Mouse (Mus musculus) midbrain, embryonic 15.5 days (tissue): ENCODE data around the gene Igsf21. TPM values are rescaled to one million over a fixed set of nuclear protein-coding genes. Genes with fewer than 3 reads are reported as not detected.

Experiments used
- ATAC-seq: fragments of 200-750 bp; cut with Nextera tagmentation; replicated peaks from 2 replicates; pipeline ENCODE4 v1.8.0; 2017; ENCODE audit warnings: moderate TSS enrichment
- H3K27ac ChIP-seq: fragments of 300-500 bp; sonication (generic); 2 replicates; pipeline ENCODE4 v1.5.1; 2015; ENCODE audit warnings: mild to moderate bottlenecking, inconsistent platforms
- H3K27me3 ChIP-seq: fragments of 300-500 bp; sonication (generic); replicated peaks from 2 replicates; pipeline ENCODE4 v1.6.1; 2015; ENCODE audit warnings: inconsistent platforms
- H3K36me3 ChIP-seq: fragments of 300-500 bp; sonication (generic); replicated peaks from 2 replicates; pipeline ENCODE4 v1.6.1; 2015; ENCODE audit warnings: inconsistent platforms
- H3K4me1 ChIP-seq: fragments of 300-500 bp; sonication (generic); 2 replicates; pipeline ENCODE4 v1.6.1; 2015; ENCODE audit warnings: inconsistent platforms
- H3K4me2 ChIP-seq: fragments of 300-500 bp; sonication (generic); 2 replicates; pipeline ENCODE4 v1.6.1; 2015; ENCODE audit warnings: inconsistent platforms, mild to moderate bottlenecking, moderate library complexity
- H3K4me3 ChIP-seq: fragments of 300-500 bp; sonication (generic); 2 replicates; pipeline ENCODE4 v1.5.1; 2015; ENCODE audit warnings: mild to moderate bottlenecking, inconsistent platforms
- H3K9ac ChIP-seq: fragments of 300-500 bp; sonication (generic); 2 replicates; pipeline ENCODE4 v1.6.1; 2015; ENCODE audit warnings: mild to moderate bottlenecking, inconsistent platforms
- H3K9me3 ChIP-seq: fragments of 300-500 bp; sonication (generic); 2 replicates; pipeline ENCODE4 v1.6.1; 2016; ENCODE audit warnings: inconsistent platforms
- whole genome bisulfite sequencing: fragments of 180-500 bp; shearing (Covaris S2); methylation state at CpG from one replicate; pipeline ENCODE4 v1.1.7; 2015; ENCODE audit warnings: mixed read lengths; 5-methylcytosine and 5-hydroxymethylcytosine counted together
- polyA plus RNA-seq: library from polyadenylated mRNA; unstranded; fragments of >200 nt; fragmentation: Nextera tagmentation; extraction: Ambion mirVana; gene quantifications from 2 replicates; pipeline ENCODE4 v1.2.1, GENCODE M21; 2015

Gene Igsf21
- polyA plus RNA-seq, 1 experiment from 2014 or later: 96.3 TPM

GRCm38 (mm10) chr4:140004932-140005331 is 241.7 kb downstream of the Igsf21 start:
- no peak overlapping the region for H3K27ac ChIP-seq
- no peaks in the 10 kb centered on the region for H3K36me3 ChIP-seq
- no peak for ATAC-seq
- H3K9me3 ChIP-seq: no peaks in the 10 kb centered on the region
- H3K9ac ChIP-seq: no peak overlapping the region
- H3K4me2 ChIP-seq: peak overlapping the region; percentile 35
- H3K27me3 ChIP-seq: peaks cover 12% of the 10 kb centered on the region; the same call in 1 of the 2 replicates
- H3K4me1 ChIP-seq: peaks cover 29% of the 10 kb centered on the region
- no peak overlapping the region for H3K4me3 ChIP-seq
- 25% methylated on average over 5 of the region's 5 CpGs for WGBS

- peak; percentile 24; the same call in 1 of the 2 replicates for ATAC-seq
- Histone ChIP-seq H3K4me1 (peaks cover 30% of the 10 kb centered on the region), H3K36me3 (no peaks in the 10 kb centered on the region), H3K4me3 (no peak overlapping the region), H3K27me3 (peaks cover 12% of the 10 kb centered on the region; the same call in 1 of the 2 replicates), H3K4me2 (peak overlapping the region; percentile 35), H3K27ac (no peak overlapping the region), H3K9me3 (no peaks in the 10 kb centered on the region), H3K9ac (no peak overlapping the region)
- WGBS: 24% methylated on average over 12 of the region's 12 CpGs
Observed at GRCm38 (mm10) chr4:140004170-140004569, 242.4 kb downstream of the Igsf21 start.

- peaks cover 12% of the 10 kb centered on the region; the same call in 1 of the 2 replicates for H3K27me3 ChIP-seq
- no peak overlapping the region for H3K9ac ChIP-seq
- H3K9me3 ChIP-seq: no peaks in the 10 kb centered on the region
- ATAC-seq: no peak
- 0 out of 2 replicates have a peak overlapping the region, but pooled peaks have one; percentile 23 for H3K27ac ChIP-seq
- no peak overlapping the region for H3K4me2 ChIP-seq
- 8% methylated on average over 12 of the region's 12 CpGs for WGBS
- no peaks in the 10 kb centered on the region for H3K36me3 ChIP-seq
- H3K4me3 ChIP-seq: no peak overlapping the region
- H3K4me1 ChIP-seq: peaks cover 37% of the 10 kb centered on the region
Observed at GRCm38 (mm10) chr4:140002069-140002468, 244.5 kb downstream of the Igsf21 start.

- H3K4me2 ChIP-seq: no peak overlapping the region
- H3K27me3 ChIP-seq: peaks cover 12% of the 10 kb centered on the region; the same call in 1 of the 2 replicates
- no peak overlapping the region for H3K27ac ChIP-seq
- peaks cover 30% of the 10 kb centered on the region for H3K4me1 ChIP-seq
- no peak overlapping the region for H3K4me3 ChIP-seq
- H3K9me3 ChIP-seq: no peaks in the 10 kb centered on the region
- no peak for ATAC-seq
- no peak overlapping the region for H3K9ac ChIP-seq
- H3K36me3 ChIP-seq: no peaks in the 10 kb centered on the region
- 93% methylated on average over 5 of the region's 5 CpGs for WGBS
Observed at GRCm38 (mm10) chr4:140000911-140001310, 245.7 kb downstream of the Igsf21 start.

- Histone ChIP-seq H3K4me2 (no peak overlapping the region), H3K4me1 (peaks cover 28% of the 10 kb centered on the region), H3K9ac (no peak overlapping the region), H3K4me3 (no peak overlapping the region), H3K9me3 (no peaks in the 10 kb centered on the region), H3K27me3 (peaks cover 4% of the 10 kb centered on the region; the same call in 1 of the 2 replicates), H3K27ac (no peak overlapping the region), H3K36me3 (no peaks in the 10 kb centered on the region)
- 24% methylated on average over 7 of the region's 7 CpGs for WGBS
- 0 out of 2 replicates have a peak, but pooled peaks have one; percentile 27 for ATAC-seq
Observed at GRCm38 (mm10) chr4:139999033-139999432, 247.6 kb downstream of the Igsf21 start.

- H3K27me3 ChIP-seq: no peaks in the 10 kb centered on the region
- ATAC-seq: no peak
Observed at GRCm38 (mm10) chr4:139995659-139996058, 250.9 kb downstream of the Igsf21 start.

GRCm38 (mm10) chr4:139993111-139993755 is 253.4 kb downstream of the Igsf21 start:
- Histone ChIP-seq H3K9me3 (no peaks in the 10 kb centered on the region), H3K9ac (no peak overlapping the region), H3K4me2 (no peak overlapping the region), H3K36me3 (no peaks in the 10 kb centered on the region), H3K4me1 (peaks cover 13% of the 10 kb centered on the region; the same call in 1 of the 2 replicates), H3K27ac (no peak overlapping the region), H3K4me3 (no peak overlapping the region), H3K27me3 (no peaks in the 10 kb centered on the region)
- no peak for ATAC-seq
- WGBS: 10% methylated on average over 13 of the region's 16 CpGs

More at GRCm38 (mm10) chr4:139995659-139996058, 250.9 kb downstream of the Igsf21 start:
- no peak overlapping the region for H3K4me3 ChIP-seq
- peaks cover 17% of the 10 kb centered on the region; the same call in 1 of the 2 replicates for H3K4me1 ChIP-seq
- H3K27ac ChIP-seq: no peak overlapping the region
- 46% methylated on average over 8 of the region's 8 CpGs for WGBS
- H3K9me3 ChIP-seq: no peaks in the 10 kb centered on the region
- no peak overlapping the region for H3K9ac ChIP-seq
- H3K4me2 ChIP-seq: no peak overlapping the region
- no peaks in the 10 kb centered on the region for H3K36me3 ChIP-seq

GRCm38 (mm10) chr4:139986913-139987312 is 259.7 kb downstream of the Igsf21 start:
- ATAC-seq: no peak
- no peak overlapping the region for H3K4me2 ChIP-seq
- H3K9me3 ChIP-seq: no peaks in the 10 kb centered on the region
- no peaks in the 10 kb centered on the region for H3K36me3 ChIP-seq
- H3K9ac ChIP-seq: no peak overlapping the region
- WGBS: 6% methylated on average over 7 of the region's 7 CpGs
- peaks cover 14% of the 10 kb centered on the region for H3K4me1 ChIP-seq
- H3K4me3 ChIP-seq: no peak overlapping the region
- H3K27ac ChIP-seq: no peak overlapping the region
- H3K27me3 ChIP-seq: no peaks in the 10 kb centered on the region

- no peaks in the 10 kb centered on the region for H3K36me3 ChIP-seq
- no peak overlapping the region for H3K9ac ChIP-seq
- H3K4me3 ChIP-seq: no peak overlapping the region
- no peak for ATAC-seq
- no peaks in the 10 kb centered on the region for H3K27me3 ChIP-seq
- H3K27ac ChIP-seq: no peak overlapping the region
- H3K4me2 ChIP-seq: no peak overlapping the region
- H3K9me3 ChIP-seq: no peaks in the 10 kb centered on the region
- H3K4me1 ChIP-seq: peaks cover 10% of the 10 kb centered on the region
- WGBS: 53% methylated on average over 5 of the region's 5 CpGs
Observed at GRCm38 (mm10) chr4:139978716-139979115, 267.9 kb downstream of the Igsf21 start.

GRCm38 (mm10) chr4:139977308-139977781 is 269.2 kb downstream of the Igsf21 start:
- Histone ChIP-seq H3K9ac (no peak overlapping the region), H3K27ac (no peak overlapping the region), H3K9me3 (no peaks in the 10 kb centered on the region), H3K4me1 (peaks cover 8% of the 10 kb centered on the region), H3K27me3 (no peaks in the 10 kb centered on the region), H3K4me3 (no peak overlapping the region), H3K4me2 (no peak overlapping the region), H3K36me3 (no peaks in the 10 kb centered on the region)
- no peak for ATAC-seq
- WGBS: 9% methylated on average over 5 of the region's 5 CpGs
